Mouse (Mus musculus) bone marrow, adult 2 months (tissue): ENCODE measurements around the gene Fmnl1. TPM values are rescaled to one million over a fixed set of nuclear protein-coding genes. Genes with fewer than 3 reads are reported as not detected.

Source experiments
- H3K27ac ChIP-seq: fragments of 200-500 bp; 2 replicates; pipeline ENCODE4 v1.5.1; 2012; ENCODE audit warnings: low read depth, mild to moderate bottlenecking, control low read depth, inconsistent platforms, low read length; ENCODE audit not compliant: control insufficient read depth, poor library complexity, insufficient read depth
- H3K4me1 ChIP-seq: fragments of 200-500 bp; 2 replicates; pipeline ENCODE4 v1.6.1; 2011; ENCODE audit warnings: low read length; ENCODE audit not compliant: control insufficient read depth, insufficient read depth
- H3K4me3 ChIP-seq: fragments of 200-500 bp; replicated peaks from 2 replicates; pipeline ENCODE3; 2011; ENCODE audit warnings: mild to moderate bottlenecking, low read depth, low read length, control low read depth; ENCODE audit not compliant: control insufficient read depth
- CTCF ChIP-seq: fragments of 200-500 bp; IDR thresholded peaks from 2 replicates; pipeline ENCODE4 v1.5.1; 2011; ENCODE audit warnings: low read length, control low read depth; ENCODE audit not compliant: control insufficient read depth, insufficient read depth
- POLR2A ChIP-seq: fragments of 200-500 bp; IDR thresholded peaks from 2 replicates; pipeline ENCODE4 v1.6.1; 2011; ENCODE audit warnings: low read depth, mild to moderate bottlenecking, control low read depth, low read length, borderline replicate concordance; ENCODE audit not compliant: control insufficient read depth
- WGBS: fragments of 180-500 bp; shearing (Covaris S2); methylation state at CpG from one replicate; pipeline ENCODE4 v1.1.7; 2018; 5-methylcytosine and 5-hydroxymethylcytosine counted together
- polyA plus RNA-seq: library from polyadenylated mRNA; stranded (reverse); fragments of >200 nt; gene quantifications from 2 replicates; pipeline ENCODE4 v1.2.4, GENCODE M21; 2011; ENCODE audit warnings: low replicate concordance; ENCODE audit not compliant: missing spikeins, insufficient read depth, insufficient read length

Gene Fmnl1
- polyA plus RNA-seq, 1 experiment = 121 TPM

DNA sequence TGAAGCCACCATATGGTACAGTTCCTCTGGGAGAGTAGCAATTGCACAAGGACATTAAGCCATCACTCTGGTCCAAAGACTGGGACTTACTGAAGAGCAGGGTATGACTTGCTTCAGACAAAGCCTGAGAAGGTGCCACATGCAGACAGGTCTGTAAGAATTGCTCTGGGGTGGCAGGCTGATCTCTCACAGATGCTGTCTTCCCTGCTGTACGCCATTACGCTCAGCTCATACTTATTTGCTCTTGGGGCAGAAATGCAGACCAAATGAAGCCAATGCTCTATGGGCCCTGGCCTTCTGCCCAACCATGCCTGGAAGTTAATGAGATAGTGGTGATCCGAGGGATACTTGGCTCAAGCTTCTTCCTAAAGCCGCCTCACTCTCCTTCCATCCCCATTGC, 73.9 kb downstream of the Fmnl1 start:
- H3K27ac ChIP-seq = no peak overlapping the region
- no peak for TF ChIP-seq POLR2A
- peaks cover 14% of the 10 kb centered on the region for H3K4me1 ChIP-seq
- H3K4me3 ChIP-seq = no peak overlapping the region
- 84% methylated on average over 4 of the region's 4 CpGs for WGBS

DNA sequence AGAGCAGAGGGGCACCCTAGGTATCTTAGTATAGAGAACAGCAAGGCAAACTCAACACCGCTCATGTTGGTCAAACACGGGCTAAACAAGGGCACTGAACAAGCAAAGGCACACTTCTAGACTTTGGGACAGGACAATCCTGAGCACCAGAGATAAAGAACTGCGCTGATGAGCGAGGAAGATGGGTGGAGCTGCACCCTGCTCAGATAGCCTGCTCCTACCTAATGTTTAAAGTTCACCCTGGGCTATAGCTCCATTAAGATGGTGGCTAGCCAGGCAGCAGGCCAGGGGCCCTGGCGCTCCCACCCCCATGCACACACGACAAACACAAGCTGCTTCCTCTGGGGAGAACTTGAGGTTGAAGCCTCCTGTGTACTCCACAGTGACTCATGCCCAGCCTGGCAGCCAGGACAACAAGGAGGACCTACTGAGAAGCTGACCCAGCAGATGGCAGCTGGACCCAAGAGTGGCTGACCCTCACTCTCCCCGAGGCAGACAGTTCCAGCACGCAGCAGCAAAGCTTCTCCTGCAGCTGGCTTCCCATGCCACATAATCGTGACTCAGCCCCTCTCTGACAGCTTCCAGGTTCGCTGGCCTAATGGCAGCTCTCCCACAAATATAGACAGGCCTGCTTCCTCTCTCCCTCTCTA, 75.3 kb downstream of the Fmnl1 start:
- H3K4me3 ChIP-seq = no peak overlapping the region
- no peak for TF ChIP-seq POLR2A
- TF ChIP-seq CTCF = no peak
- 28% methylated on average over 10 of the region's 10 CpGs for WGBS
- 0 out of 2 replicates have a peak overlapping the region, but pooled peaks have one; percentile 13 for H3K27ac ChIP-seq
- peaks cover 15% of the 10 kb centered on the region for H3K4me1 ChIP-seq

DNA sequence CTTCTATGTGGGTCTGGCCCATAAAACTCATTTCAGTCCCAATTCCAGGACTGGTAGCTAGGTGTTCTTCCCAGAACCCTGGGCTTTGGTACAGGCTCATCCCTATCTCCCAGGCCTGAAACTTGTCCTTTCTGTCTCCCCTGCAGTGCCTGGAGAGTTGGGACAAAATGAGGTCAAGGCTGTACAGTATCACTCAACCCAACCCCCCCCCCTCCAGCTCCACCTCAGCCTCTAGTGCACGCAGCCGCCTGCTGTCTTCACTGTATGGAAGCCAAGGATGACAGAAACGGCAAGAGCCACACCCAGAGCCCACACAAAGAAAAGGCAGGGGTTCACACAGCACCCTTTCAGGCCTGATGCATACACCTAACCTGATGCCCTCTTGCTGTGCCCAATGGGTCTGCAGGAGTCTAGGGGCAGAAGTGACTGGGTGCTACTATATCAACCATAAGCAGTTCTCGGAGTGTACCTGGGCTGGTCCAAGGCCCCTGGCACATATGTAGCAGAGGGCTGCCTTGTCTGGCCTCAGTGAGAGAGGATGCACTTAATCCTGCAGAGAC, 75.9 kb downstream of the Fmnl1 start:
- peaks cover 15% of the 10 kb centered on the region for H3K4me1 ChIP-seq
- TF ChIP-seq POLR2A (no peak), CTCF (no peak)
- WGBS = 54% methylated on average over 4 of the region's 4 CpGs
- 0 out of 2 replicates have a peak overlapping the region, but pooled peaks have one; percentile 13 for H3K27ac ChIP-seq
- no peak overlapping the region for H3K4me3 ChIP-seq

DNA sequence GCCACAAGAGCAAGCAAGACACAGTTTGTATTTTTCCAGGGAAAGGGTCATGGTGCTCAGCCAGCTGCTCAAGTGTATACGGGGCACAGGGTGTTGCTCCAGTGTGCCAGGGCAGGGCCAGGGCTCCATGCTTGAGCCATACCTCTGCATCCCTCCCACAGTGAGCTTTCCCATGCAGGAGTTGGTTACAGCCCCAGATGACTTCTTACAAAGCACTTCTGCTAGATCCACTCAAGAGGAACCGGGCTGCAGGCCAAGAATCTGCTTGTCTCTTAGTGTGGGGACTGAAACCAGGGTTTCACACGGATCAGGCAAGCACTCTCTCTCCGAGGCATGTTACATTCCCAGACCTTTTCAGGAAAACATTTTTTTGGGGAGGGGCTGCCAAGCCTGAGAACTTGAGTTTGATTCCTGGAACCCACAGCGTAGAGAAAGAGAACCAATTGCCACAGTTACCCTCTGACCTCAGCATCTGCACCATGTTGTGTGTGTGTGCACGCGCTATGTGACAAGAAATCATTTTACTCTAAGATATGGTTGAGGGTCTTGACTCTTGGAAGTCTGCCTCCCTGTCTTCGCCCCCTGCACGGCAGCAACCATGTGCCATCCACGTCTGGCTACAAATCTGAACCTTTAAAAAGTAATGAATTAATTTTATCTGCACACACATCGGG, 76.7 kb downstream of the Fmnl1 start:
- TF ChIP-seq POLR2A (no peak), CTCF (no peak)
- 64% methylated on average over 11 of the region's 11 CpGs for WGBS
- Histone ChIP-seq H3K4me1 (peaks cover 15% of the 10 kb centered on the region), H3K27ac (peak overlapping the region; percentile 30; the same call in 1 of the 2 replicates), H3K4me3 (no peak overlapping the region)

Other genes with a start within 250 kb of the Fmnl1 start
- gene Kif18b, start 246.0 kb upstream of the Fmnl1 start, polyA plus RNA-seq = 32.8 and 37.0 TPM in 2 replicates
- not detected in 2 replicates for gene C1ql1, start 224.4 kb upstream of the Fmnl1 start, polyA plus RNA-seq
- gene Nmt1, start 142.9 kb upstream of the Fmnl1 start, polyA plus RNA-seq = 28.0 and 38.2 TPM in 2 replicates
- 10.0 and 13.9 TPM in 2 replicates for gene Dcakd, start 142.8 kb upstream of the Fmnl1 start, polyA plus RNA-seq
- gene Plcd3, start 69.4 kb upstream of the Fmnl1 start, polyA plus RNA-seq = 2.6 and 5.1 TPM in 2 replicates
- 25.5 and 34.1 TPM in 2 replicates for gene Acbd4, start 69.4 kb upstream of the Fmnl1 start, polyA plus RNA-seq
- 14.0 and 21.8 TPM in 2 replicates for gene Hexim1, start 54.9 kb upstream of the Fmnl1 start, polyA plus RNA-seq
- 2.8 and 5.7 TPM in 2 replicates for gene Hexim2, start 38.7 kb upstream of the Fmnl1 start, polyA plus RNA-seq
- not detected in 2 replicates for gene 1700023F06Rik, start 37.5 kb downstream of the Fmnl1 start, polyA plus RNA-seq
- not detected in 2 replicates for gene Spata32, start 47.3 kb downstream of the Fmnl1 start, polyA plus RNA-seq
- gene Map3k14, start 96.4 kb downstream of the Fmnl1 start, polyA plus RNA-seq = 3.4 and 12.1 TPM in 2 replicates
- gene Arhgap27, start 192.6 kb downstream of the Fmnl1 start, polyA plus RNA-seq = 14.2 and 47.3 TPM in 2 replicates
- gene Plekhm1, start 241.6 kb downstream of the Fmnl1 start, polyA plus RNA-seq = 12.5 and 23.7 TPM in 2 replicates